Mouse (Mus musculus) liver, embryonic 15.5 days (tissue): Measurements from ENCODE around the gene Zfp26. TPM values are rescaled to one million over a fixed set of nuclear protein-coding genes. Genes with fewer than 3 reads are reported as not detected.

Experiments
- ATAC-seq: fragments of 200-750 bp; cut with Nextera tagmentation; 2 replicates; pipeline ENCODE4 v1.8.0; 2017; ENCODE audit warnings: moderate number of reproducible peaks, mild to moderate bottlenecking, moderate library complexity; ENCODE audit not compliant: insufficient read depth
- H3K27ac ChIP-seq: fragments of 300-500 bp; sonication (generic); replicated peaks from 2 replicates; pipeline ENCODE4 v1.5.1; 2015; ENCODE audit warnings: mild to moderate bottlenecking, inconsistent platforms
- H3K27me3 ChIP-seq: fragments of 300-500 bp; sonication (generic); 2 replicates; pipeline ENCODE4 v1.6.1; 2015; ENCODE audit warnings: mild to moderate bottlenecking, inconsistent platforms
- H3K36me3 ChIP-seq: fragments of 300-500 bp; sonication (generic); replicated peaks from 2 replicates; pipeline ENCODE4 v1.6.1; 2015; ENCODE audit warnings: moderate library complexity, mild to moderate bottlenecking, inconsistent platforms
- H3K4me1 ChIP-seq: fragments of 300-500 bp; sonication (generic); replicated peaks from 2 replicates; pipeline ENCODE4 v1.6.1; 2015; ENCODE audit warnings: inconsistent platforms
- H3K4me2 ChIP-seq: fragments of 300-500 bp; sonication (generic); 2 replicates; pipeline ENCODE4 v1.6.1; 2015; ENCODE audit warnings: moderate library complexity, mild to moderate bottlenecking, inconsistent platforms
- H3K4me3 ChIP-seq: fragments of 300-500 bp; sonication (generic); replicated peaks from 2 replicates; pipeline ENCODE4 v1.5.1; 2015; ENCODE audit warnings: mild to moderate bottlenecking, inconsistent platforms
- H3K9ac ChIP-seq: fragments of 300-500 bp; sonication (generic); 2 replicates; pipeline ENCODE4 v1.6.1; 2015; ENCODE audit warnings: moderate library complexity, mild to moderate bottlenecking, inconsistent platforms
- H3K9me3 ChIP-seq: fragments of 300-500 bp; sonication (generic); replicated peaks from 2 replicates; pipeline ENCODE4 v1.6.1; 2016; ENCODE audit warnings: inconsistent platforms
- WGBS: fragments of 180-500 bp; shearing (Covaris S2); methylation state at CpG from one replicate; pipeline ENCODE4 v1.1.7; 2015; ENCODE audit warnings: mixed read lengths; ENCODE audit not compliant: insufficient replicate concordance; 5-methylcytosine and 5-hydroxymethylcytosine counted together
- polyA plus RNA-seq: library from polyadenylated mRNA; unstranded; fragments of >200 nt; fragmentation: Nextera tagmentation; extraction: Ambion mirVana; gene quantifications from 2 replicates; pipeline ENCODE4 v1.2.1, GENCODE M21; 2015

The Zfp26 gene
- polyA plus RNA-seq = 3.0 and 3.7 TPM in 2 replicates

DNA sequence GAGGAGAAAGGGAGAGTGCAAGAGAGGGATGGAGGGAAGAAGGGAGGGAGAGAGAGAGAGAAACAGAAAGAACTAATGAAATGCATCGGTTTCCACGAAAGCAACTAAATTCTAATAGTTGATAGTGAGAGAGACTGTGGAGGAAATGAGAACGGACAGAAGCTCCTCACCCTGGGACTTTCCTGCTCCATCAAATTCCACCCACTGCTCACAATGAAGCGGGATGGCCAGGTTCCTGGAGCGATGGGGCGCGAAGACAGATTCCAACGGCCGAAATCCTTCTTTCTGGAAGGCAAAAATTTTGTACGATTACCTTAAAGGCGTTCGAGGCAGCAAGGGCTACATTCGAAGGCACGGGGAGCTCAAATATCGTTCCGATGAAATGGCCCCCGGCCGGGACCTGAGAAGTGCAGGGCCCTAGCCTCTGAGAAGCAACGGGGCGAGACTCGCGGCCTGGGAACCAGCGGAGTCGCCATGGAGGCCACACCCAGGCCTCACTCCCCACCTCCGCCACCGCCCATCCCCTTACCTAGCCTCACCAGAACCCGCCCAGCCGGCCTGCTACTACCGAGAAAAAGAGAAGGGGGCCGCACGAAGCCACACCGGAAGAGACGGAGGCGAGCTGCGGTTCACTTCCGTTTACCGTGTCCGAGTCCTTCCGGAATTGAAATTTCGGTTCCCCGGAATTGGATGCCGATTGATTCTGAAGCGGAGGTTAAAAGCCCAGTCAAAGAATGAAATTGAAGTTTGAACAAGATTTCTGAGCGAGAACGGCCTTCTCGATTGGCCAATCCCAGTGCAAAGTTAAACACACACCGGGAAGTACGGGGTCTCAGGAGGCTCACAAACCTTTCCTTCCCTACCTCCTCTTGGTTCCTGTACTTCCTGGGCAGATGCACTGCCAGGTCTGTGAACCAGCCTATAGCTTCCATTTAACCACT, at the start of gene Zfp26:
Zfp26 (minus strand) TSS at position 786 of the 941 bp plus-strand sequence.
- Histone ChIP-seq H3K9me3 (no peaks in the 10 kb centered on the region), H3K4me3 (peak within 1 kb of the TSS; percentile 70), H3K27ac (peak within 1 kb of the TSS; percentile 61), H3K9ac (peak within 1 kb of the TSS; percentile 65), H3K36me3 (peaks cover 11% of the 10 kb centered on the region), H3K27me3 (no peaks in the 10 kb centered on the region; the same call in 1 of the 2 replicates), H3K4me2 (peak within 1 kb of the TSS; percentile 77), H3K4me1 (peaks cover 23% of the 10 kb centered on the region)
- under 1% methylated on average over 48 of the region's 48 CpGs for WGBS
- peak; percentile 93 for ATAC-seq

DNA sequence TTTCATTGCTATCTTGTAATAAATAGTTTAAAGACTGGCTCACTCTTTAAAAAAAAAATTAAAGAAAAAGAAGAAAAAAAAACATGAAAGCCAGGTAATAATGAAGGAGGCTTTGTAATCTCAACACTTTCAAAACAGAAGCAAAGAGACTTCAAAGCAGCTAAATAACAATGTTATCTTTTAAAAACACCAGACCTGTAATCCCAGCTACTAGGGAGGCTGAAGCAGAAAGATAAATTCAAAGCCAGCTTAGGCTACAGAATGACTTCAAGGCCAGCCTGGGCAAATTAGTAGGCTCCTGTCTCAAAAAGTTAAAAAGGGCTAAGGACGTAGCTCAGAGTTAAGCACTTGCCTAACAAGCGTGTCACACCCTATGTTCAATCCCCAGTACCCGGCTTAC, 49.7 kb upstream of the Zfp26 start:
- no peak for ATAC-seq
- Histone ChIP-seq H3K4me3 (no peak overlapping the region), H3K27ac (no peak overlapping the region), H3K9me3 (no peaks in the 10 kb centered on the region), H3K27me3 (no peaks in the 10 kb centered on the region), H3K4me2 (no peak overlapping the region), H3K4me1 (peaks cover 47% of the 10 kb centered on the region), H3K36me3 (peaks cover 34% of the 10 kb centered on the region), H3K9ac (no peak overlapping the region)
- WGBS = 44% methylated on average over 3 of the region's 3 CpGs

GRCm38 (mm10) chr9:20504801-20505200, 44.8 kb upstream of the Zfp26 start:
- Histone ChIP-seq H3K9ac (no peak overlapping the region), H3K4me3 (no peak overlapping the region), H3K27ac (no peak overlapping the region), H3K27me3 (no peaks in the 10 kb centered on the region), H3K36me3 (peaks cover 67% of the 10 kb centered on the region), H3K9me3 (no peaks in the 10 kb centered on the region), H3K4me1 (peaks cover 2% of the 10 kb centered on the region), H3K4me2 (no peak overlapping the region)
- WGBS = 73% methylated on average over 5 of the region's 5 CpGs
- ATAC-seq = no peak

- WGBS = 3% methylated on average over 9 of the region's 9 CpGs
Measured at GRCm38 (mm10) chr9:20493281-20493680, 33.3 kb upstream of the Zfp26 start.

DNA sequence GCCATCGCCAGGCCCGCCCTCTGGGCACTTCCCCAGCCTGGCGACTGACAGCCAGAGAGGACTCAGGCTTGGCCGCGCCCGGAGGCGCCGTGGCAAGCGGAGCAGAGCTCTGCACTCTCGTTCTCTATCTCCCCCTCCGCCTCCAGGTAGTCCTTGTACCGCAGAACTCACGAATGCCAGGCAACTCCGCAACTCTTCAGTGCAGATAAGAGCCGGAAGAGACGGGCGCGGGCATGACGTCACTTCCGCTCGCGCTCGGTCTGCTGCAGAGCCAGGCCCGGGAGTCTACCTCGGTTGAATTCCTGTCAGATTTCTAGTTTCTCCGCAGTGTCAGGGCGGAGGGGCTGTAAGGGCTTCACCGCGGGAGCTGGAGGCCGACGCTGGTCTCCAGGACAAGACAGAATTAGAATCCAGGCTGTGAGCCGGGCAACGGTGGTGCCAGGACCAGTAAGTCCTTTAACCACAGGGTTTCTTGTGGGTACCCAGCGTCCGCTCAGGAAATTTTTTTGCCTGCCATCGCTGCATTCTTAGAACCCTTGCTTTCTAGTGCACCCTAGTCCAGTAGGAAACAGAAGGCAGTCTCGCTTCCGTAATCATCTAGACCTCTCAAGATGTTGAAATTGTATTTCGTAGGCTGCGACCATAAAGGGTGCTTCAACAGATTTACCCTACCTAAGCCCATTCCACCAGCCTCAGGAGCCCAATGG, 32.7 kb upstream of the Zfp26 start, which contains the start of gene Zfp426:
Zfp426 (minus strand) TSS at position 220 of the 707 bp plus-strand sequence.
- Histone ChIP-seq H3K9me3 (no peaks in the 10 kb centered on the region), H3K4me2 (peak within 1 kb of the TSS; percentile 81), H3K27me3 (no peaks in the 10 kb centered on the region), H3K9ac (peak within 1 kb of the TSS; percentile 76), H3K27ac (peak within 1 kb of the TSS; percentile 97), H3K36me3 (peaks cover 20% of the 10 kb centered on the region), H3K4me3 (peak within 1 kb of the TSS; percentile 69), H3K4me1 (peaks cover 34% of the 10 kb centered on the region)
- ATAC-seq = peak; percentile 95
- under 1% methylated on average over 40 of the region's 40 CpGs for WGBS

More at GRCm38 (mm10) chr9:20493281-20493680, 33.3 kb upstream of the Zfp26 start:
- H3K4me2 ChIP-seq = peak overlapping the region; percentile 81
- H3K36me3 ChIP-seq = peaks cover 26% of the 10 kb centered on the region
- peaks cover 34% of the 10 kb centered on the region for H3K4me1 ChIP-seq
- peak overlapping the region; percentile 97 for H3K27ac ChIP-seq
- no peak for ATAC-seq
- H3K9ac ChIP-seq = peak overlapping the region; percentile 76
- no peaks in the 10 kb centered on the region for H3K9me3 ChIP-seq
- peak overlapping the region; percentile 69 for H3K4me3 ChIP-seq
- no peaks in the 10 kb centered on the region for H3K27me3 ChIP-seq

DNA sequence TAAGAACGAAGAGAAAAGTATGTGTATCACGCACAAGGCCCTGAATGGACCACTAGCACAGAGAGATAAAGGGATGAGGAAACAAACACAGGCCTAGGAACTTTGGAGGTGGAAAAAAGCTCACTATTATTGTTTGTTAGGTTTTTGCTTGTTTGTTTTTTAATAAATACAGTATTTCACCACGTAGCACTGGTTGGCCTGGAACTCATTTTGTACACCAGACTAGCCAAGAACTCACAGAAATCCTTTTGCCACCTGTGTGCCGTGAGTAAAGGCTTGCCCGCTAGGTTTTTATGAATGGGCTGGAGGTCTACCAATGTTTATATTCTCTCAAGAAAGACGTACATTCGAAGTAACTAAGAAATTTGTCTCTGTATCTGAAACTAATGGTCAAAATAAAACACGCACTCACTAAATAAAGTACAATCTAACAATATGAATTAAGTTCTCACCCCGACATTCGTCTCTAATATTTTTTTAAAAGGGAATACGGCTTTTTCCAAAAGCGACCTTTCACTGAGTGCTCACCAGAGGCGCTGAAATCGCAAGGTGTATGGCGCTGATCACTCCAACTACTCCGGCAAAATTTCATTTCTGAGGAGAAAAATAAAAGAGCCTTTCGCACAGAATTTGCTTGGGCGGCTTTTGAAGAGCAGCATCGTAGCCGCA, 32.0 kb upstream of the Zfp26 start:
- Histone ChIP-seq H3K9me3 (no peaks in the 10 kb centered on the region), H3K27me3 (no peaks in the 10 kb centered on the region), H3K9ac (peak overlapping the region; percentile 76), H3K27ac (peak overlapping the region; percentile 97), H3K4me2 (peak overlapping the region; percentile 81), H3K36me3 (peaks cover 14% of the 10 kb centered on the region), H3K4me3 (peak overlapping the region; percentile 69), H3K4me1 (peaks cover 34% of the 10 kb centered on the region)
- no peak for ATAC-seq
- WGBS = 4% methylated on average over 20 of the region's 20 CpGs

DNA sequence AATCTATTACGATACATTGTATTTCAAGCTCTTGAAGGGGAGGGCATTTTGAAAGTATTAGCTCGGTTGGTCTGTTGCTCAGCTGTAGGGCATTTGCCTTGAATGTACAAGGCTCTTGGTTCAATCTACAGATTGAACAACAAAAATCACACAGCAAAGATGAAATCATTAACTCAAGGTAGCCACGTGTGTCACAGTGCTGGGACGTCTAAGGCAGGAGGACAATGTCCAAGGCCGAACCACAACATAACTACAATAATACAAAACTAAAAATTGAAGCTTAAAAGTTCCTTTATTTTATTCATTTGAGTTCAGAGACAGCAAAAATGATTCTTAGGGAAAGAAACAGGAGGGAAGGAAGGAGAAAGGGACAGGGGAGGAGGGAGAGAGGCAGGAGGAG, 29.6 kb upstream of the Zfp26 start:
- H3K9ac ChIP-seq = no peak overlapping the region
- H3K27me3 ChIP-seq = no peaks in the 10 kb centered on the region
- H3K4me2 ChIP-seq = no peak overlapping the region
- peaks cover 24% of the 10 kb centered on the region for H3K36me3 ChIP-seq
- H3K4me3 ChIP-seq = no peak overlapping the region
- no peak for ATAC-seq
- no peak overlapping the region for H3K27ac ChIP-seq
- whole genome bisulfite sequencing = 68% methylated on average over 5 of the region's 5 CpGs
- peaks cover 32% of the 10 kb centered on the region for H3K4me1 ChIP-seq
- H3K9me3 ChIP-seq = no peaks in the 10 kb centered on the region

DNA sequence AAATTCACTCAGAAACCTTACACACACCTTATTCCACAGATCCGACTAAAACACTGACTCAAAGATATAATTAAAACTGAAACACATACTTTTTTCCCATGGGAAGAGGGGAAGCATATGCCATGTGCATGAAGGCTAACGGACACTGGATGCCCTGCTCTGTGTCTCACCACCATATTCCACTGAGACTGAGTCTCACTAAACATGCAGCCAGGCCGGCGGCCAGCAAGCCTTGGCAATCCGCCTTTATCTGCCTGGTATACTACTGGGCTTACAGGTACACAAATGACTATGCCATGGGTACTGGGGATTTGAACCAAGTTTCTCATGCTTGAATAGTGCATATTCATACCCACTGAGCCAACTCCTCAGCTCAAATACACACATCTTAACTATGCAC, 19.4 kb upstream of the Zfp26 start:
- Histone ChIP-seq H3K4me3 (no peak overlapping the region), H3K4me2 (no peak overlapping the region), H3K4me1 (no peaks in the 10 kb centered on the region), H3K9ac (no peak overlapping the region), H3K9me3 (no peaks in the 10 kb centered on the region), H3K27ac (no peak overlapping the region), H3K27me3 (no peaks in the 10 kb centered on the region), H3K36me3 (peaks cover 48% of the 10 kb centered on the region)
- WGBS = 69% methylated on average over 5 of the region's 5 CpGs
- ATAC-seq = no peak

DNA sequence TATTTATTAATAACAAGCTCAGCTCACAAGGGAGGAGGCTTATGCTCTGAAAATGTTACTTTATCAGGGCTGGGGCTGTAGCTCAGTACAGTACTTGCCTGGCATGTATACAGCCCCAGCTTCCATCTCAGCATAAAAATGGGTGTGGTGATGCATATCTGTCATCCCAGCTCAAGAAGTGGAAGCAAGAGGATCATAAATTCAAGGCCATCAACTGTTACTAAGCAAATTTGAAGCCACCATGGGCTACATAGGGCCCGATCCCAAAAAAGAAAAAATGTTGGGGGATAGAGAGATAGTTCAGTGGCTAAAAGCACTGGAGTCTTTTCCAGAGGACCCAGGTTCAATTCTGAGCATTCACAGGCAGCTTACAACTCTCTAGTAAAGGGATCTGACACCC, 16.7 kb upstream of the Zfp26 start:
- Histone ChIP-seq H3K9me3 (no peaks in the 10 kb centered on the region), H3K4me2 (no peak overlapping the region), H3K4me3 (no peak overlapping the region), H3K36me3 (peaks cover 56% of the 10 kb centered on the region), H3K27me3 (no peaks in the 10 kb centered on the region), H3K4me1 (no peaks in the 10 kb centered on the region), H3K9ac (no peak overlapping the region), H3K27ac (no peak overlapping the region)
- WGBS = 73% methylated on average over 1 of the region's 1 CpGs
- ATAC-seq = no peak

GRCm38 (mm10) chr9:20466761-20467442, 6.9 kb upstream of the Zfp26 start:
- 0 out of 2 replicates have a peak, but pooled peaks have one; percentile 31 for ATAC-seq

More at GRCm38 (mm10) chr9:20466761-20467442, 6.9 kb upstream of the Zfp26 start:
- Histone ChIP-seq H3K27ac (no peak overlapping the region), H3K4me2 (no peak overlapping the region), H3K36me3 (peaks cover 24% of the 10 kb centered on the region), H3K4me3 (no peak overlapping the region), H3K27me3 (peaks cover 3% of the 10 kb centered on the region), H3K9ac (no peak overlapping the region), H3K9me3 (no peaks in the 10 kb centered on the region), H3K4me1 (no peaks in the 10 kb centered on the region)
- WGBS = 50% methylated on average over 7 of the region's 7 CpGs
